Mouse (Mus musculus): ENCODE measurements at regions not wholly inside any gene's neighbourhood (a gene's known extent, or its start where the extent isn't known, plus 50 kb on each side); places are given as distances from the start of the nearest gene placed in this dataset.
"Not testable (repeated sequence)": the region's sequence is repeated elsewhere in the genome, so short reads cannot be mapped to it uniquely, and the experiment has no call there.

DNA sequence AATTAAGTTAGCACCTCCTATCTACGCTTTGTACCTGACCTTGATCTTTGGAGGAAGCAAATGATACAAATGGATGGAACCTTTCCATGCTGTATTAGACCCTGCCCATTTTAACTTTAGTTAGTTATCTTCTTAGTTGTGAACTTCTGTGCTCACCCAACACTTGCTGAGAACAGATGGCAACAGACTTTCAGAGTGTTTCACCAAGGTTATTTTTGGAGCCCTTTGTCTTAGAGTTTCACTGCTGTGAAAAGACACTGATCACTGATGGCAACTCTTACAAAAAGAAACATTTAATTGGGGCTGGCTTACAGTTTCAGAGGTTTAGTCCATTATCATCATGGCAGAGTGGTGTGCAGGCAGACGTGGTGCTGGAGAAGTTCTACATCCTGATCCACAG lies 88.8 kb upstream of the Zfp746 start:
- DNase-seq (ENCODE audit: low spot score) = no peak

DNA sequence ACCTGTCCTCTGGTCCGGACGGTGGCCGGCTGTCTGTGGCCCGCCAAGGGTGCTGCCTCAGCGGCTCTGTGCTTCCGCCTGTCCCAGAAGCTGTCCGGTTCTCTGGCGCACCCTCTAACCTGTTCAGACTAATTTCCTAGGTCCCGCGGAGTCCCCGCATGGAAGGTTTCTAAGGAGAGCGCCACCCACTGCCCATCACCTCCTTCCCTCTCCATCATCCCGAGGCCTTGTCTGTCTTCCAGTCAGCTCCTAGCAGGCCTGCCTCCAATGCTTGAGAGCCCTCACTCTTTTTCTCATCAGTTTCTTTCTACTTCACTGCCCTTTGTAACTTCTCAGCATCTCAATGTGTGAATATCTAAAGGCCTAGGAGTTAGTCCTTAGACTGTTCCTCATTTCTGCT lies 86.4 kb upstream of the Zfp746 start:
- not testable (repeated sequence) for DNase-seq (ENCODE audit: low spot score)

DNA sequence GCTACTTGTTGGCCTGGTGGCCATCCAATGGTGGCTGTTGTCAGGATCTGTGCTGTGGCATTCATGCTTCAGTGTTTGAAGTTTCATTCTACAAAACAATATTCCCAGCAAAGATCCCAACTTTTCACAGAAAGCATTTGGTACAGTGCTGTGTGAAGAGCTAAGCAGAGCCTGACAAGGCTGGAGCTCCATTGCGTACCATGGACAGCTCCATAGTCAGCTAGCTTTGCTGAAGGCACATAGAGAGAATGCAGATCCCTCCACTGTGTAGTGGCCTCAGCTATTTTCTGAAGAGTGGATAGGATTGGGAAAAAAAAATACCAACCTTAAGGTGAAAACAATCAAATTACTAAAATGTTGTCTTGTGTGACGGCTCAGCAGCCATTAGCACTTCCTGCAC lies 50.5 kb upstream of the Zfp746 start:
- DNase-seq (ENCODE audit: low spot score) = no peak
